Mouse (Mus musculus) heart, adult 2 months (tissue): ENCODE measurements around the gene Atp6v0a4.

ENCODE experiments used
- CTCF ChIP-seq: fragments of 200-600 bp; IDR thresholded peaks from 2 replicates; pipeline ENCODE4 v1.8.1; 2022; ENCODE audit warnings: antibody characterized with exemption, mild to moderate bottlenecking, moderate library complexity
- POLR2A ChIP-seq: fragments of 200-500 bp; IDR thresholded peaks from 2 replicates; pipeline ENCODE4 v1.6.1; 2011; ENCODE audit warnings: mild to moderate bottlenecking, low read depth, low read length, control low read depth; ENCODE audit not compliant: insufficient read depth

- TF ChIP-seq POLR2A (no peak), CTCF (no peak)
These were observed 52.1 kb downstream of the Atp6v0a4 start for GRCm38 (mm10) chr6:38072137-38072796.
